Mouse (Mus musculus): ENCODE measurements around the gene Actrt3. TPM values are rescaled to one million over a fixed set of nuclear protein-coding genes. Genes with fewer than 3 reads are reported as not detected.

The Actrt3 gene
- not detected for polyA plus RNA-seq (2014; fragmentation: Illumina TruSeq; extraction: RNeasy Lipid Tissue Mini Kit (QIAGEN cat#74804); ENCODE audit: low read depth, low replicate concordance)

DNA sequence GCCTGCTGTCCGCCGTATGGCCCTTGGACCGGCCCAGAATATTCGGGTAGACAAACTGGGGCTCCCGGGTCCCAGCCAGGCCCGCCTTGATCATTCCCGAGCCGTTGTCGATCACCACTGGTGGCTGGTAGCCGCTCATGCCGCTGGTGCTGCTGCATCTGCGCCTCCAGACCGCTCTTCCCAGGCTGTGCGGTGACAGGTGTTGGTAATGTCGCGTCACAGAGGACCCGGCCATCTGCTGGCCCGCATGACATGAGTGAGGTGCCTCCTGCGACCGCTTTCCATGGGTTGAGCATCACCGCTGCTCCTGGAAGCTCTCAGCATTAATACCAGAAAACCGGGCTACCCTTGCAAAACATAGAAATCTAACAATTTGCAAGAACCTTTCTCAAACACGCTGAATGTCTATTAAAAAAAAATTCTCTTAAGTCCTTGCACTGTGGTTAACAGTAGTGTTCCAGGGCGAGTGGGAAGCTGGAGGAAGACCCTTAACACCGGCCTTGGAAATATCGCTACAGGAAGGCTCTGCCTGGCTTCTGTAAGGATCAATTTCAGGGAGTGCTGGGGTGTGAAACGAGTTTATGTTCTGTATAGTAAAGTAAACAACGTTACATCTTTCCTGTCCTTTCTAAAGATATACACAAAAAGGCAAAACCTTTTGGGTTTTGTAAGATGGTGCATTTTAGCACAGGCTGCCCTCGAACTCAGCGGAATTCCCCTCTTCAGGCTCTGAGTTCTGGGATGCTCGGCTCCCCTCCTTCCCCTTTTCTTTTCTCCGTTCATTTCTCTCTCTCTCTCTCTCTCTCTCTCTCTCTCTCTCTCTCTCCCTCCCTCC, at the start of gene Actrt3:
Actrt3 (minus strand) TSS at position 229 of the 835 bp plus-strand sequence.

DNA sequence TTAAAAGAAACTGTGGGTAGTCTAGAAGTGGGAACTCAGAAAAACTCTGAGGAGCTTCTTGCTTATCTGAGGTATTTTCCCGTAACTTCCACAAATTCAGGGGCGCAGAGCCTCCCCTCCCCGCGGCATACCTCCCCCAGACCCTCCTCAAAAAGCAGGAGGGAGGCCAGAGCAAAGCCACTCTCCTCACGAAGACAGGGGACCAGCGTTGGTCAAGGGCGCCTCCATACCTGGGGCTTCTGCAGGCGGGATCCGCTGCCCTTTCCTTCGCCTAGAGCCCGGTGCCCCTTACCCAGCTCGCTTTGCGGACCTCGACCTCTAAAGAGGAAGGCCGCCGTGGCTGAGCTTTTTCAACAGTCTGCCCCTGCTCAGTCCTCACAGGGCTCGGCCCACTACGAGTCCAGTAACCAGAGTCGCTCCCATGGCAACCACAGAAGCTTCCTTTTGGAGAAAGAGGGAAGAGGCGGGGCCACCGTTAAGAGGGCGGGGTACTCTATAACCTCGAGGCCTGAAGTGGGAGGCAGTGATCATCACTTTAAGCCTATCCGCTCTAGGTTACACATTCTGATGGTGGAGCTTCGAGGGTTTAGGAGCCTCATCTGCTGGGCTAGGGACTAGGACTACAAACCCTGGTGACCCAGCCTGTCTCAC, 47.8 kb upstream of the Actrt3 start, which contains the start of gene Lrrc34:
Lrrc34 (minus strand) TSS at position 430 of the 651 bp plus-strand sequence.

DNA sequence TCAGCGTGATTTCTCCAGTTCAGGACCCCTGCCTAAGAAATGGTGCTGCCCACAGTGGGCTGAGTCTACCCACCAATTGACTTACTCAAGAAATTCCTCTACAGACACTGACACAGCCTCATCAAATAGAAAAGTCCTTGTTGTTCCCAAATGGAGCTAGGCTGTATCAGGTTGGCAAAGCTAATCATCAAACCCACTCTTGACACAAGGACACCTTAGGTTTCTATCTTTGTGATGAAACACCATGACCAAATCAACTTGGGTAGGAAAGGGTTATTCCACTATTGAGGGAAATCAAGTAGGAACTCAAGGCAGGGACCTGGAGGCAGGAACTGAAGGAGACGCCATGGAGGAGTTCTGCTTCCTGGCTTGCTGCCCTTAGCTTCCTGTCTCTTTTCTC, 44.5 kb upstream of the Actrt3 start, which contains the start of gene Lrriq4:
Lrriq4 (plus strand) TSS at position 301 of the 400 bp plus-strand sequence.

DNA sequence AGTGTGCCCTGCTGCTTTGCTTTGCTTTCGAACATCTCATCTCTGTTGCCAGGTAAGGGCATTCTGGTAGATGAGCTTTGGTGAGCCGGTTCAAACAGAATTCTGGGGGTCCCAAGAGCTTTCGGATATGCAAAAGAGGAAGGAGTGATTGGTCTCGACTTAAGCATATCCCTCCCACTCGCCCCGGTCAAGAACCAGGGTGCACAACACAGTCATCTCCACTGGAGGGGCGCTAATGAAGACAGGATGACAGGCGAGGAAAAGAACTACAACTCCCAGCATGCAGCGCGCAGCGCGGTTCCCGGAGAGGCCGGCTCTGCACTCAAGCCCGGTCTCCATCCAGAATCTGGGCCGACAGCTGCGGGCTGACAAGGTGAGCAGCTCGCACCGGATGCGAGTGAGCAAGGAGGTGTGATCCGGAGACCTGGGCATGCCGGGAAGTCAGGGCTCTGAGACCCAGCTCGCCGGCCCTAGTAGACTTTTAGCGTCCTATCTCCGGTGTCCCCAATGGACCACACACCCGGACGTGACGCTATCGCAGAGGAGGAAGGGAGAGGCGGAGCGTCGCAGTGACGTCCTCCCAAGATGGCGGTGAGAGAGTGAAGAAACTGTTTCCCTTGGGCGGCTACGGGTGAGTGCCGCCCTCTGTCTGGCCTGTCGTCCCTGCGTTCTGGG, 2.5 kb upstream of the Actrt3 start, which contains the start of gene Mynn:
Mynn (plus strand) TSS at position 1 of the 675 bp plus-strand sequence.

DNA sequence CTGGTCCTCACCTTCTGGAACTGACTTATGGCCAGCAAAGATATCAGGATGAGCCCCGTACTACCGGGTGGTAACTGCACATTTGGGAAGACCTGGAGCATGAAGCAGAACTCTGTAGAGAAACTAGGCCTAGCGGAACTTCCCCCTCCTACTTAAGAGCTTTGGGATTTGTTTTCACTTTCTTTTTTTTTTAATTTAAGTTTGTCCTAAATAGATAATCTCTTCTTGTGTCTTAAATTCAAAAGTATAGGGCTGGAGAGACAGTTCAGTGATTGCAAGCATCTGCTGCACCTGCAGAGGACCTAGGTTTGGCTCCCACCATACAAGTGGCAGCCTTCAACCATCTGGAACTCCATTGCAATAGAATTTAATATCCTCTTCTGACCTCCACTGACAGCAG, 51.8 kb downstream of the Actrt3 start, which contains the start of gene Mecom:
Mecom (minus strand) TSS at position 101 of the 400 bp plus-strand sequence.

Other genes starting within 250 kb of the Actrt3 start
- gene Mecom, start 51.9 kb downstream of the Actrt3 start, polyA plus RNA-seq (2014; fragmentation: Illumina TruSeq; extraction: RNeasy Lipid Tissue Mini Kit (QIAGEN cat#74804); ENCODE audit: low read depth, low replicate concordance): 107 TPM
- 38.6 TPM for gene Mynn, start 2.1 kb upstream of the Actrt3 start, polyA plus RNA-seq (2014; fragmentation: Illumina TruSeq; extraction: RNeasy Lipid Tissue Mini Kit (QIAGEN cat#74804); ENCODE audit: low read depth, low replicate concordance)
- gene Lrriq4, start 44.6 kb upstream of the Actrt3 start, polyA plus RNA-seq (2014; fragmentation: Illumina TruSeq; extraction: RNeasy Lipid Tissue Mini Kit (QIAGEN cat#74804); ENCODE audit: low read depth, low replicate concordance): not detected
- 0.22 TPM for gene Lrrc34, start 47.9 kb upstream of the Actrt3 start, polyA plus RNA-seq (2014; fragmentation: Illumina TruSeq; extraction: RNeasy Lipid Tissue Mini Kit (QIAGEN cat#74804); ENCODE audit: low read depth, low replicate concordance)
- 28.7 TPM for gene Lrrc31, start 99.9 kb upstream of the Actrt3 start, polyA plus RNA-seq (2014; fragmentation: Illumina TruSeq; extraction: RNeasy Lipid Tissue Mini Kit (QIAGEN cat#74804); ENCODE audit: low read depth, low replicate concordance)
- gene Samd7, start 146.4 kb upstream of the Actrt3 start, polyA plus RNA-seq (2014; fragmentation: Illumina TruSeq; extraction: RNeasy Lipid Tissue Mini Kit (QIAGEN cat#74804); ENCODE audit: low read depth, low replicate concordance): not detected
- 187 TPM for gene Sec62, start 192.9 kb upstream of the Actrt3 start, polyA plus RNA-seq (2014; fragmentation: Illumina TruSeq; extraction: RNeasy Lipid Tissue Mini Kit (QIAGEN cat#74804); ENCODE audit: low read depth, low replicate concordance)

All from sigmoid colon, adult 10 weeks (tissue).